In genomic region chr19:25251610-25252140, GRCm38 (mm10) we compare ENCODE assay signal across 26 mouse cellular contexts. TPM values are rescaled to one million over a fixed set of nuclear protein-coding genes. Genes with fewer than 3 reads are reported as not detected.
DNase-seq lines count a peak whose midpoint lies in the region; ATAC-seq lines count a peak whose summit lies in the region.
"Had no signal": no experiment of that assay in that cellular context is flagged by ENCODE, and none has a peak within 500 bp of the region (broad histone marks: within the 10 kb centered on the region; RNA-seq: fewer than 3 reads in every experiment).

No protein-coding gene starts in this region.

- no peak overlapping the region for H3K4me2 ChIP-seq in lung, embryonic 16.5 days (ENCODE audit: low read depth, low read length)
- H3K4me2 ChIP-seq: embryonic facial prominence, embryonic 12.5 days; forebrain, embryonic 15.5 days; hindbrain, embryonic 14.5 days; limb, embryonic 13.5 days; liver, embryonic 11.5 days; midbrain, embryonic 15.5 days; neural tube, embryonic 15.5 days; stomach, embryonic 15.5 days had no signal

- WGBS in heart, embryonic 10.5 days, result 80% methylated on average over 3 of the region's 3 CpGs
- 53% methylated on average over 3 of the region's 3 CpGs for WGBS in lung, embryonic 16.5 days

- H3K36me3 ChIP-seq in heart, embryonic 10.5 days, result no peaks in the 10 kb centered on the region
- H3K36me3 ChIP-seq in lung, embryonic 16.5 days (ENCODE audit: control insufficient read depth, insufficient read depth, low read length), result no peaks in the 10 kb centered on the region
- H3K36me3 ChIP-seq: embryonic facial prominence, embryonic 12.5 days; forebrain, embryonic 15.5 days; limb, embryonic 13.5 days; midbrain, embryonic 15.5 days; neural tube, embryonic 15.5 days; stomach, embryonic 15.5 days had no signal

- peak; percentile 71 for ATAC-seq in lung, embryonic 16.5 days (ENCODE audit: low read depth)
- ATAC-seq: CD4-positive, CD25-positive, alpha-beta regulatory T cell, adult 4 months; forebrain, embryonic 15.5 days; intestine, postnatal 0 days; midbrain, embryonic 15.5 days had no signal

- peak; percentile 71 for DNase-seq in heart, adult 11 months
- DNase-seq in heart, postnatal 36 days, result no peak
- DNase-seq in heart, postnatal 10 days, result peak; percentile 58 to 61
- DNase-seq in heart, embryonic 10.5 days (ENCODE audit: low spot score), result no peak
- no peak for DNase-seq in lung, postnatal 36 days
- peak; percentile 17 for DNase-seq in lung, postnatal 14 days
- no peak for DNase-seq in cerebellum, adult 11 months
- DNase-seq: adrenal gland, adult 8-10 months; cerebellum, adult 11-12 months; cerebellum, adult 9-11 months; embryo, embryonic 11 days; gastrocnemius, postnatal 10 days; kidney, postnatal 4 days; right cerebral cortex, postnatal 25 days had no signal

- H3K27me3 ChIP-seq in heart, embryonic 10.5 days (ENCODE audit: insufficient read depth, poor library complexity, severe bottlenecking), result no peaks in the 10 kb centered on the region
- no peaks in the 10 kb centered on the region for H3K27me3 ChIP-seq in lung, embryonic 16.5 days (ENCODE audit: control insufficient read depth, insufficient read depth, low read depth, low read length)
- H3K27me3 ChIP-seq: embryonic facial prominence, embryonic 12.5 days; forebrain, embryonic 15.5 days; limb, embryonic 13.5 days; midbrain, embryonic 15.5 days; neural tube, embryonic 15.5 days; stomach, embryonic 15.5 days had no signal

- H3K27ac ChIP-seq in heart, embryonic 10.5 days, result no peak overlapping the region; the same call in 1 of the 2 replicates
- H3K27ac ChIP-seq in lung, embryonic 16.5 days (ENCODE audit: low read length), result no peak overlapping the region
- H3K27ac ChIP-seq: embryonic facial prominence, embryonic 12.5 days; forebrain, embryonic 15.5 days; hindbrain, embryonic 14.5 days; limb, embryonic 13.5 days; midbrain, embryonic 10.5 days; midbrain, embryonic 15.5 days; neural tube, embryonic 15.5 days; stomach, embryonic 15.5 days had no signal

- H3K4me1 ChIP-seq in heart, embryonic 10.5 days, result peaks cover 39% of the 10 kb centered on the region
- peaks cover 3% of the 10 kb centered on the region; the same call in 1 of the 2 replicates for H3K4me1 ChIP-seq in lung, embryonic 16.5 days (replicated peaks; ENCODE audit: control insufficient read depth, insufficient read depth, low read length)
- H3K4me1 ChIP-seq: embryonic facial prominence, embryonic 12.5 days; forebrain, embryonic 15.5 days; midbrain, embryonic 15.5 days; stomach, embryonic 15.5 days had no signal

- H3K4me3 ChIP-seq in heart, embryonic 10.5 days, result no peak overlapping the region
- no peak overlapping the region for H3K4me3 ChIP-seq in lung, embryonic 16.5 days (ENCODE audit: low read length)
- H3K4me3 ChIP-seq: embryonic facial prominence, embryonic 12.5 days; forebrain, embryonic 15.5 days; limb, embryonic 13.5 days; midbrain, embryonic 10.5 days; midbrain, embryonic 15.5 days; neural tube, embryonic 15.5 days; stomach, embryonic 15.5 days had no signal

- no peaks in the 10 kb centered on the region for H3K9me3 ChIP-seq in heart, embryonic 10.5 days
- H3K9me3 ChIP-seq in lung, embryonic 16.5 days (ENCODE audit: control insufficient read depth, low read length), result no peaks in the 10 kb centered on the region
- H3K9me3 ChIP-seq: embryonic facial prominence, embryonic 12.5 days; forebrain, embryonic 15.5 days; limb, embryonic 13.5 days; midbrain, embryonic 10.5 days; midbrain, embryonic 15.5 days; neural tube, embryonic 15.5 days; stomach, embryonic 15.5 days had no signal

- intact Hi-C loops in heart, postnatal 36 days (cut with DNase I), result no loop called here
- intact Hi-C loops in heart, postnatal 10 days (cut with DNase I), result no loop called here

- H3K9ac ChIP-seq in lung, embryonic 16.5 days (ENCODE audit: low read length), result no peak overlapping the region
- H3K9ac ChIP-seq: embryonic facial prominence, embryonic 12.5 days; forebrain, embryonic 15.5 days; hindbrain, embryonic 14.5 days; limb, embryonic 13.5 days; midbrain, embryonic 15.5 days; neural tube, embryonic 15.5 days; stomach, embryonic 15.5 days had no signal

RNA-seq across cellular contexts. Expression of gene Kank1, which starts 14.9 kb away (rescaled TPM):
- total RNA-seq in heart, postnatal 36 days (2021), result 10 to 100 TPM; 38.6 to 44.7 TPM
- 10 to 100 TPM; 40.1 to 51.6 TPM for total RNA-seq in heart, postnatal 10 days (2021)
- 49.2 and 69.8 TPM in 2 replicates for polyA plus RNA-seq in heart, embryonic 10.5 days (2016; fragmentation: Nextera tagmentation; extraction: Ambion mirVana)
- polyA plus RNA-seq in lung, embryonic 16.5 days (2015; fragmentation: Nextera tagmentation; extraction: Ambion mirVana), result 19.9 and 23.1 TPM in 2 replicates
- polyA plus RNA-seq: CD4-positive, CD25-positive, alpha-beta regulatory T cell, adult 4 months had no signal

Comparison
In these comparisons a context has a peak if more than half of its experiments do, and no peak if none do; other contexts are left out.
1. DNase-seq: peak in heart, adult 11 months (single experiment), heart, postnatal 10 days (2 of 2) and lung, postnatal 14 days (single experiment); none in heart, postnatal 36 days (0 of 2), heart, embryonic 10.5 days (single experiment), lung, postnatal 36 days (single experiment) and cerebellum, adult 11 months (single experiment).